Mouse (Mus musculus) cerebellum, adult 2 months (tissue): ENCODE measurements around the gene Zbtb42.

Experiments used
- CTCF ChIP-seq: fragments of 200-500 bp; IDR thresholded peaks from 2 replicates; pipeline ENCODE4 v1.5.1; 2011; ENCODE audit warnings: low read depth, mild to moderate bottlenecking, control low read depth, low read length, moderate library complexity, borderline replicate concordance; ENCODE audit not compliant: insufficient read depth
- POLR2A ChIP-seq: fragments of 200-500 bp; IDR thresholded peaks from 2 replicates; pipeline ENCODE4 v1.6.1; 2011; ENCODE audit warnings: low read length, control low read depth, borderline replicate concordance; ENCODE audit not compliant: insufficient read depth

DNA sequence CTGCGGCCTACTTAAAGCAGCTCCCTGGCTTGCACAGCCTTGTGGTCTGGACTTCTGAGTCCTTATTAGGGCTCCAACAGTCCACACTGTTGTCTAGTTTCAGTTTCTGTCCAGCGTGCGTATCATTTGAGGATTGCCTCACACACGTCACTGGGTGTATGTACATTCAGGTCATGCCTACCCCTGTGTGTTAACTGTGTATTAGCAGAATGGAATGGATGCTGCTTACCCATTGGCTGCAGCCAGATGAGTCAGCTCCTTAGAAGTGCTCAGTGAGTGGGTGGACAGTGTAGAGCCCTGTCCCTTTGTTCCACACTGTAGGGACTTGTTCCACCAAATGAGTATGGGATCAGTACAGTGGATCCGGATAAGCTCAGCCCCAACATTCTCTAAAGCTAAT is 30.5 kb upstream of the Zbtb42 start:
- no peak for TF ChIP-seq POLR2A
- TF ChIP-seq CTCF, result no peak
